In the genomic region with DNA sequence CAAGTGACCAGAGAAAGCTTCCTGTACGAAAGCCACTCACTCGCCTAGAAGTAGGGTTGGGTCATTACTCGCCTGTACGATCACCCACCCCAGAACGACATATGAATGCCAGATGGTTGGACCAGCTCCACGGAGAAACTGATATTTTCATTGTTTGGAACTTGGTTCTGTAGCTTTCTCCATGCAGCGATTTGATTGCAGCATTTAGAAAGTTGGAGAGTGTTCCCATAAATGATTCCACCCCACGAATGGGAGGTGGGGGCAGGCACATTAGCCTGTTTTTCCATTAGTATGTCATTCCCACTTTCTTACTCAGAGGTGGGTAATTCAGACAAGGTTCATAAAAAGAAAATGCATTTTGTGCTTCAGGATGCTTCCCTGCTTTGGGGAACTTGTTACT, we compare ENCODE assay signal across 18 mouse cellular contexts. TPM values are rescaled to one million over a fixed set of nuclear protein-coding genes. Genes with fewer than 3 reads are reported as not detected.
DNase-seq lines count a peak whose midpoint lies in the region; ATAC-seq and TF ChIP-seq lines count a peak whose summit lies in the region.
"Had no signal": no experiment of that assay in that cellular context is flagged by ENCODE, and none has a peak within 500 bp of the region (broad histone marks: within the 10 kb centered on the region; RNA-seq: fewer than 3 reads in every experiment).

No protein-coding gene starts in this region.

- H3K79me2 ChIP-seq in liver, adult 2 months (ENCODE audit: control insufficient read depth, insufficient read depth, low read length): no peaks in the 10 kb centered on the region

- ATAC-seq in kidney, embryonic 15.5 days (replicated peaks; ENCODE audit: low FRiP score): no peak
- ATAC-seq: inflammation-experienced regulatory T-cells, adult 6 months; midbrain, embryonic 16.5 days had no signal

- no peak overlapping the region for H3K4me3 ChIP-seq in liver, adult 2 months (ENCODE audit: insufficient read depth, low read depth, low read length)
- H3K4me3 ChIP-seq in embryonic fibroblast, embryonic 13.5 days (ENCODE audit: insufficient read depth, low read length): no peak overlapping the region
- H3K4me3 ChIP-seq in kidney, embryonic 15.5 days (replicated peaks): no peak overlapping the region
- H3K4me3 ChIP-seq: erythroblast, embryonic 14.5 days; heart, embryonic 15.5 days; neural tube, embryonic 12.5 days had no signal

- H3K4me2 ChIP-seq in kidney, embryonic 15.5 days: no peak overlapping the region
- H3K4me2 ChIP-seq: heart, embryonic 15.5 days; liver, embryonic 11.5 days; neural tube, embryonic 12.5 days had no signal

- intact Hi-C loops in heart, postnatal 25 days (cut with DNase I): no loop called here

- WGBS in liver, adult 2 months: 81% methylated on average over 8 of the region's 8 CpGs
- whole genome bisulfite sequencing in kidney, embryonic 15.5 days: 63% methylated on average over 8 of the region's 8 CpGs

- H3K27ac ChIP-seq in liver, adult 2 months (replicated peaks; ENCODE audit: insufficient read depth, low read depth, low read length): no peak overlapping the region
- peak overlapping the region; percentile 81 for H3K27ac ChIP-seq in embryonic fibroblast, embryonic 13.5 days (ENCODE audit: insufficient read depth, low read length)
- no peak overlapping the region for H3K27ac ChIP-seq in kidney, embryonic 15.5 days
- H3K27ac ChIP-seq: heart, embryonic 15.5 days; neural tube, embryonic 12.5 days had no signal

- no peak for TF ChIP-seq CTCF in liver, adult 2 months (IDR thresholded peaks at IDR 0.05; ENCODE audit: low read depth, low read length)
- no peak for TF ChIP-seq CTCF in embryonic fibroblast, embryonic 13.5 days (IDR thresholded peaks at IDR 0.05; ENCODE audit: borderline replicate concordance, insufficient read depth, low read length)

- peak; percentile 9 for DNase-seq in liver, adult 2 months (ENCODE audit: extremely low read depth, low read depth, low spot score)
- no peak for DNase-seq in liver
- DNase-seq in heart, postnatal 25 days (ENCODE audit: low spot score): peak; percentile 43
- DNase-seq in skeletal muscle tissue, adult 2 months (ENCODE audit: low read depth, low spot score): peak; percentile 76
- DNase-seq in Muller cell, postnatal 12 days (ENCODE audit: inconsistent ontology term): no peak
- no peak for DNase-seq in kidney, postnatal 10 days
- DNase-seq: adrenal gland, postnatal 14 days; kidney, postnatal 14 days; right cerebral cortex, postnatal 4 days; thymus, adult 2 months had no signal

- no peak for TF ChIP-seq POLR2A in liver, adult 2 months (IDR thresholded peaks at IDR 0.05; ENCODE audit: extremely low read depth, insufficient read depth, low read length)
- TF ChIP-seq POLR2A in embryonic fibroblast, embryonic 13.5 days (IDR thresholded peaks at IDR 0.05; ENCODE audit: low read depth, low read length): 0 out of 2 replicates have a peak, but pooled peaks have one; percentile 23

- no peaks in the 10 kb centered on the region for H3K36me3 ChIP-seq in liver, adult 2 months (ENCODE audit: control insufficient read depth, insufficient read depth, low read length)
- no peaks in the 10 kb centered on the region for H3K36me3 ChIP-seq in kidney, embryonic 15.5 days
- H3K36me3 ChIP-seq: heart, embryonic 15.5 days; neural tube, embryonic 12.5 days had no signal

- H3K9ac ChIP-seq in liver, adult 2 months (ENCODE audit: low read depth, low read length): no peak overlapping the region
- H3K9ac ChIP-seq in kidney, embryonic 15.5 days: no peak overlapping the region
- H3K9ac ChIP-seq: heart, embryonic 15.5 days; neural tube, embryonic 12.5 days had no signal

- H3K27me3 ChIP-seq in liver, adult 2 months (ENCODE audit: control insufficient read depth, insufficient read depth, low read length): no peaks in the 10 kb centered on the region
- no peaks in the 10 kb centered on the region for H3K27me3 ChIP-seq in kidney, embryonic 15.5 days
- H3K27me3 ChIP-seq: heart, embryonic 15.5 days; neural tube, embryonic 12.5 days had no signal

- no peaks in the 10 kb centered on the region for H3K9me3 ChIP-seq in kidney, embryonic 15.5 days (replicated peaks)
- H3K9me3 ChIP-seq: heart, embryonic 15.5 days; neural tube, embryonic 12.5 days had no signal

- H3K4me1 ChIP-seq in liver, adult 2 months (ENCODE audit: control insufficient read depth, insufficient read depth, low read length): no peaks in the 10 kb centered on the region
- H3K4me1 ChIP-seq in embryonic fibroblast, embryonic 13.5 days (ENCODE audit: control insufficient read depth, insufficient read depth, low read length): no peaks in the 10 kb centered on the region; the same call in 1 of the 2 replicates
- no peaks in the 10 kb centered on the region for H3K4me1 ChIP-seq in kidney, embryonic 15.5 days
- H3K4me1 ChIP-seq: heart, embryonic 15.5 days; neural tube, embryonic 12.5 days had no signal

RNA-seq across cellular contexts. Expression of a gene that starts 14.8 kb away (rescaled TPM):
- 0.83 and 0.94 TPM in 2 replicates for total RNA-seq in liver, adult 2 months (2014; rRNA removed)
- 0.63 and 0.89 TPM in 2 replicates for polyA plus RNA-seq in liver, adult 2 months (2012; rRNA removed)
- polyA plus RNA-seq in embryonic fibroblast, embryonic 13.5 days (2011; ENCODE audit: insufficient read length, low read depth, missing spikeins): 52.8 and 67.1 TPM in 2 replicates
- 10 to 100 TPM; 11.1 to 14.3 TPM for total RNA-seq in heart, postnatal 25 days (2021)
- 30.5 and 40.9 TPM in 2 replicates for polyA plus RNA-seq in kidney, embryonic 15.5 days (2015; fragmentation: Nextera tagmentation; extraction: Ambion mirVana)
- polyA plus RNA-seq: inflammation-experienced regulatory T-cells, adult 6 months had no signal

Comparison
In these comparisons a context has a peak if more than half of its experiments do, and no peak if none do; other contexts are left out.
1. DNase-seq: peak in liver, adult 2 months (single experiment), heart, postnatal 25 days (single experiment) and skeletal muscle tissue, adult 2 months (single experiment); none in liver (single experiment), Muller cell, postnatal 12 days (single experiment) and kidney, postnatal 10 days (single experiment).
2. RNA of a gene that starts 14.8 kb away (polyA plus RNA-seq): 52.8 to 67.1 TPM in embryonic fibroblast, embryonic 13.5 days and 30.5 to 40.9 TPM in kidney, embryonic 15.5 days; 0.63 to 0.89 TPM in liver, adult 2 months; every median in the first group is over 10 times any median in the second.